Mouse (Mus musculus): Measurements from ENCODE around the gene Sox5. TPM values are rescaled to one million over a fixed set of nuclear protein-coding genes. Genes with fewer than 3 reads are reported as not detected.

The Sox5 gene
- polyA plus RNA-seq, 2 experiments from 2014 or later = 0.08 to 0.37 TPM

- no peak for ATAC-seq
Measured at GRCm38 (mm10) chr6:144479861-144480260, 301.9 kb downstream of the Sox5 start.

- no peak for ATAC-seq
Measured at GRCm38 (mm10) chr6:144477287-144478064, 304.3 kb downstream of the Sox5 start.

GRCm38 (mm10) chr6:144473437-144473836 is 308.3 kb downstream of the Sox5 start:
- no peak for ATAC-seq

- ATAC-seq = no peak
Measured at GRCm38 (mm10) chr6:144472089-144472900, 309.5 kb downstream of the Sox5 start.

- ATAC-seq = no peak
Measured at GRCm38 (mm10) chr6:144466711-144467110, 315.1 kb downstream of the Sox5 start.

GRCm38 (mm10) chr6:144463691-144464090 is 318.1 kb downstream of the Sox5 start:
- no peak for ATAC-seq

- no peak for ATAC-seq
Measured at GRCm38 (mm10) chr6:144463274-144463673, 318.5 kb downstream of the Sox5 start.

- ATAC-seq = no peak
Measured at GRCm38 (mm10) chr6:144459486-144459885, 322.3 kb downstream of the Sox5 start.

GRCm38 (mm10) chr6:144457500-144457899 is 324.3 kb downstream of the Sox5 start:
- ATAC-seq = no peak

GRCm38 (mm10) chr6:144454291-144455276 is 327.2 kb downstream of the Sox5 start:
- no peak for ATAC-seq

- no peak for ATAC-seq
Measured at GRCm38 (mm10) chr6:144453605-144454004, 328.2 kb downstream of the Sox5 start.

- no peak for ATAC-seq
Measured at GRCm38 (mm10) chr6:144453147-144453546, 328.6 kb downstream of the Sox5 start.

GRCm38 (mm10) chr6:144452200-144452977 is 329.4 kb downstream of the Sox5 start:
- no peak for ATAC-seq

- ATAC-seq = no peak
Measured at GRCm38 (mm10) chr6:144451631-144452030, 330.1 kb downstream of the Sox5 start.

- ATAC-seq = no peak
Measured at GRCm38 (mm10) chr6:144445761-144446373, 335.9 kb downstream of the Sox5 start.

GRCm38 (mm10) chr6:144444367-144444766 is 337.4 kb downstream of the Sox5 start:
- ATAC-seq = no peak

- ATAC-seq = no peak
Measured at GRCm38 (mm10) chr6:144443681-144444080, 338.1 kb downstream of the Sox5 start.

GRCm38 (mm10) chr6:144429276-144429675 is 352.5 kb downstream of the Sox5 start:
- ATAC-seq = no peak

- ATAC-seq = no peak
Measured at GRCm38 (mm10) chr6:144408030-144408429, 373.7 kb downstream of the Sox5 start.

- ATAC-seq = no peak
Measured at GRCm38 (mm10) chr6:144398115-144398514, 383.7 kb downstream of the Sox5 start.

- no peak for ATAC-seq
Measured at GRCm38 (mm10) chr6:144393151-144393550, 388.6 kb downstream of the Sox5 start.

Data from activated CD4-positive, CD25-positive, alpha-beta regulatory T cell, adult 4 months (primary cell).